Mouse (Mus musculus) spleen, adult 2 months (tissue): ENCODE measurements around the gene Gm10037.

ENCODE experiments used
- CTCF ChIP-seq: fragments of 200-500 bp; IDR thresholded peaks from 2 replicates; pipeline ENCODE4 v1.5.1; 2011; ENCODE audit warnings: mild to moderate bottlenecking, inconsistent platforms; ENCODE audit not compliant: insufficient read depth, insufficient read length, insufficient replicate concordance; ENCODE audit errors: extremely low read depth
- POLR2A ChIP-seq: fragments of 200-500 bp; IDR thresholded peaks from 2 replicates; pipeline ENCODE4 v1.6.1; 2011; ENCODE audit warnings: low read depth, low read length, inconsistent platforms

DNA sequence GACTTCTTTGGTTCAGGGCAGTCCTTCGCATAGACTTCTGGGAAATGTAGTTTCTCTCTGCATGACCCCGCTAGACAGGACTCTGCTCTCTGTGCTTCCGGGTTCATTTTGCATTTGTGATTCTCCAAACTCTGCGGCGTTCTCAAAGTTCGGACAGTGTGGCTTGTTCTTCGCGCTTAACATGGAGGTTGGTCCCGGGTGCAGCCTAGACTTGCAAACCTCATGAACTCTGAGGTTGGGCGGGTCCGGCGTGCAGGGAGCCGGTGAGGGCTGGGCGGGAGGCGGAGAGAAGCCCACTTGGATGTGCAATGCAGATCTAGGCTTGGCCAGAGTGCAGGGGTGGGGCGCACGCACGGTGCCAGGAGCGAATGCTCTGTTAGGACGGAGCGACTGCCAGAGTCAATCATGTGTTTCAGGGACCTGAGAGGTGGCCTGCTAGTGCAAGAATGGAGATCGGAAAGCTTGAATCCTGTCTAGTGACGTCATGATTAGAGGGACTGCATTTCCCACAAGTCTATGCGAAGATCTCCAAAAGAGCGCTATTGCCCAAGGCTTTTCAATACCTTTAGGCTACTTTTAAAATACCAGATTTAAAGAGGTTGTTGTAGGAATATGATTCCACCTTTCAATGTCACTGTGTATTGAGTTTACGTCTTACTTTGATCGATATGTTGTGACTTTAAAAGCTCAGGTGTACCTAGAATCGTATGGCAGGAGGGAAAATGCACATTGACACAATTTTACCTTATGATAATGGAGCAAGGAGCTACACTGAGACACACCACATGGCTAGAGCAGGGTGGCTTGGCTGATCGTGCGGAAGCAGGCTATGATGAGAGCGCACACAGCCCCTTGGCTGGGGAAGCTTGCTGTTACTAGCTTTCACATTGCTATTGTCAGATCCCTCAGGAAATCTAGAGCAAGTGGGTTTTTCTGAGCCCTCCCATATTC lies 16.9 kb upstream of the Gm10037 start, which contains the start of gene Zfp273:
- TF ChIP-seq POLR2A (no peak), CTCF (no peak)
